Mouse (Mus musculus): ENCODE measurements at regions not wholly inside any gene's neighbourhood (a gene's known extent, or its start where the extent isn't known, plus 50 kb on each side); places are given as distances from the start of the nearest gene placed in this dataset.

- in situ Hi-C loops (cut with MboI; ENCODE audit: low sequenced_read_pairs in 2 of 2, unreplicated experiment in 2 of 2): no loop called here
- no peak overlapping the region for H3K9ac ChIP-seq (ENCODE audit: insufficient read depth, low read depth, low read length, poor library complexity, severe bottlenecking)
- H3K27ac ChIP-seq (ENCODE audit: insufficient read depth, low read depth, low read length, poor library complexity, severe bottlenecking): no peak overlapping the region
- H3K9me3 ChIP-seq (ENCODE audit: control insufficient read depth, insufficient read depth, low read depth, low read length): no peaks in the 10 kb centered on the region
- no peaks in the 10 kb centered on the region for H3K36me3 ChIP-seq (ENCODE audit: control insufficient read depth, insufficient read depth, low read length, poor library complexity, severe bottlenecking)
- no peak for DNase-seq (ENCODE audit: low read depth, low spot score)
- TF ChIP-seq ZC3H11A (IDR thresholded peaks at IDR 0.05; ENCODE audit: borderline replicate concordance, low read depth, low read length): no peak
- no peak for TF ChIP-seq ZNF384 (IDR thresholded peaks at IDR 0.05; ENCODE audit: low read depth, low read length)
- no peak for TF ChIP-seq CHD2 (IDR thresholded peaks at IDR 0.05; ENCODE audit: low read depth, low read length)
- TF ChIP-seq HCFC1 (IDR thresholded peaks at IDR 0.05; ENCODE audit: borderline replicate concordance, insufficient read depth, low read length): no peak
- TF ChIP-seq MAFK (IDR thresholded peaks at IDR 0.05; ENCODE audit: insufficient read depth, low read depth, low read length): no peak
- H3K4me1 ChIP-seq (ENCODE audit: control insufficient read depth in 2 of 2, insufficient read depth in 2 of 2, low read length in 2 of 2, poor library complexity in 1 of 2): no peaks in the 10 kb centered on the region
- no peak overlapping the region for H3K4me3 ChIP-seq (ENCODE audit: insufficient read depth in 1 of 2, low read depth in 1 of 2, low read length in 2 of 2, poor library complexity in 1 of 2, severe bottlenecking in 1 of 2)
Observed at GRCm38 (mm10) chr13:28524411-28524810, 267.1 kb downstream of the Gm11361 start.

DNA sequence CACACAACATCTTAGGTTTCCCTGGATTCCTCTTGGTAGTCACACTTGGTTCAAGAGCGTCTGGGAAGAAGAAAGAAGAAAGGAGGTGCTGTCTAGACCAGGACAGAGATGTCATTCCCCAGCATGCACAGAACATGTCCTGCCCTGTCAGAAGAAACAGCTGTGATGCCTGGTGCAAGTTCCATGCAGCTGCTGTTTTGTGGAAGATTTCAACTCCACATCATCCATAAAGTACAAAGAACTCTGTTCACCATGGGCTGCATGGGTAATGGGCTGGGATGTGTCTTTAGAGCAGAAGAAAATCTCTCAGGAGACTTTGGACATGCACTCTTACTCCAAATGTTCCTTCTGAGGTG lies 262.8 kb downstream of the Gm11361 start:
- Histone ChIP-seq H3K27ac (ENCODE audit: insufficient read depth, low read depth, low read length, poor library complexity, severe bottlenecking) (no peak overlapping the region), H3K4me3 (ENCODE audit: insufficient read depth in 1 of 2, low read depth in 1 of 2, low read length in 2 of 2, poor library complexity in 1 of 2, severe bottlenecking in 1 of 2) (no peak overlapping the region), H3K9ac (ENCODE audit: insufficient read depth, low read depth, low read length, poor library complexity, severe bottlenecking) (no peak overlapping the region), H3K4me1 (ENCODE audit: control insufficient read depth in 2 of 2, insufficient read depth in 2 of 2, low read length in 2 of 2, poor library complexity in 1 of 2) (no peaks in the 10 kb centered on the region), H3K36me3 (ENCODE audit: control insufficient read depth, insufficient read depth, low read length, poor library complexity, severe bottlenecking) (no peaks in the 10 kb centered on the region), H3K9me3 (ENCODE audit: control insufficient read depth, insufficient read depth, low read depth, low read length) (no peaks in the 10 kb centered on the region)
- in situ Hi-C loops (cut with MboI; ENCODE audit: low sequenced_read_pairs in 2 of 2, unreplicated experiment in 2 of 2): no loop called here
- TF ChIP-seq ZC3H11A (IDR thresholded peaks at IDR 0.05; ENCODE audit: borderline replicate concordance, low read depth, low read length): no peak
- TF ChIP-seq CHD2 (IDR thresholded peaks at IDR 0.05; ENCODE audit: low read depth, low read length): no peak
- TF ChIP-seq ZNF384 (IDR thresholded peaks at IDR 0.05; ENCODE audit: low read depth, low read length): no peak
- TF ChIP-seq MAFK (IDR thresholded peaks at IDR 0.05; ENCODE audit: insufficient read depth, low read depth, low read length): no peak
- no peak for TF ChIP-seq HCFC1 (IDR thresholded peaks at IDR 0.05; ENCODE audit: borderline replicate concordance, insufficient read depth, low read length)
- DNase-seq (ENCODE audit: low read depth, low spot score): no peak

GRCm38 (mm10) chr13:28519383-28520126 lies 262.2 kb downstream of the Gm11361 start:
- H3K27ac ChIP-seq (ENCODE audit: insufficient read depth, low read depth, low read length, poor library complexity, severe bottlenecking): no peak overlapping the region
- H3K9me3 ChIP-seq (ENCODE audit: control insufficient read depth, insufficient read depth, low read depth, low read length): no peaks in the 10 kb centered on the region

GRCm38 (mm10) chr13:28517161-28517560 lies 259.8 kb downstream of the Gm11361 start:
- DNase-seq (ENCODE audit: low read depth, low spot score): no peak
- H3K9me3 ChIP-seq (ENCODE audit: control insufficient read depth, insufficient read depth, low read depth, low read length): no peaks in the 10 kb centered on the region
- H3K4me1 ChIP-seq (ENCODE audit: control insufficient read depth in 2 of 2, insufficient read depth in 2 of 2, low read length in 2 of 2, poor library complexity in 1 of 2): no peaks in the 10 kb centered on the region
- no peak overlapping the region for H3K4me3 ChIP-seq (ENCODE audit: insufficient read depth in 1 of 2, low read depth in 1 of 2, low read length in 2 of 2, poor library complexity in 1 of 2, severe bottlenecking in 1 of 2)
- no peak for TF ChIP-seq CHD2 (IDR thresholded peaks at IDR 0.05; ENCODE audit: low read depth, low read length)
- no peak for TF ChIP-seq ZC3H11A (IDR thresholded peaks at IDR 0.05; ENCODE audit: borderline replicate concordance, low read depth, low read length)
- no peak for TF ChIP-seq HCFC1 (IDR thresholded peaks at IDR 0.05; ENCODE audit: borderline replicate concordance, insufficient read depth, low read length)
- TF ChIP-seq ZNF384 (IDR thresholded peaks at IDR 0.05; ENCODE audit: low read depth, low read length): no peak
- no peak for TF ChIP-seq MAFK (IDR thresholded peaks at IDR 0.05; ENCODE audit: insufficient read depth, low read depth, low read length)
- no peak overlapping the region for H3K27ac ChIP-seq (ENCODE audit: insufficient read depth, low read depth, low read length, poor library complexity, severe bottlenecking)
- no peak overlapping the region for H3K9ac ChIP-seq (ENCODE audit: insufficient read depth, low read depth, low read length, poor library complexity, severe bottlenecking)
- H3K36me3 ChIP-seq (ENCODE audit: control insufficient read depth, insufficient read depth, low read length, poor library complexity, severe bottlenecking): no peaks in the 10 kb centered on the region
- in situ Hi-C loops (cut with MboI; ENCODE audit: low sequenced_read_pairs in 2 of 2, unreplicated experiment in 2 of 2): no loop called here

More at GRCm38 (mm10) chr13:28519383-28520126, 262.2 kb downstream of the Gm11361 start:
- Histone ChIP-seq H3K36me3 (ENCODE audit: control insufficient read depth, insufficient read depth, low read length, poor library complexity, severe bottlenecking) (no peaks in the 10 kb centered on the region), H3K9ac (ENCODE audit: insufficient read depth, low read depth, low read length, poor library complexity, severe bottlenecking) (no peak overlapping the region), H3K4me3 (ENCODE audit: insufficient read depth in 1 of 2, low read depth in 1 of 2, low read length in 2 of 2, poor library complexity in 1 of 2, severe bottlenecking in 1 of 2) (no peak overlapping the region), H3K4me1 (ENCODE audit: control insufficient read depth in 2 of 2, insufficient read depth in 2 of 2, low read length in 2 of 2, poor library complexity in 1 of 2) (no peaks in the 10 kb centered on the region)
- in situ Hi-C loops (cut with MboI; ENCODE audit: low sequenced_read_pairs in 2 of 2, unreplicated experiment in 2 of 2): no loop called here
- TF ChIP-seq MAFK (IDR thresholded peaks at IDR 0.05; ENCODE audit: insufficient read depth, low read depth, low read length): no peak
- no peak for TF ChIP-seq HCFC1 (IDR thresholded peaks at IDR 0.05; ENCODE audit: borderline replicate concordance, insufficient read depth, low read length)
- no peak for TF ChIP-seq ZC3H11A (IDR thresholded peaks at IDR 0.05; ENCODE audit: borderline replicate concordance, low read depth, low read length)
- no peak for TF ChIP-seq CHD2 (IDR thresholded peaks at IDR 0.05; ENCODE audit: low read depth, low read length)
- TF ChIP-seq ZNF384 (IDR thresholded peaks at IDR 0.05; ENCODE audit: low read depth, low read length): no peak
- no peak for DNase-seq (ENCODE audit: low read depth, low spot score)

Data from ES-E14 (cell line).